Mouse (Mus musculus): Measurements from ENCODE around the gene Map4k3. TPM values are rescaled to one million over a fixed set of nuclear protein-coding genes. Genes with fewer than 3 reads are reported as not detected.

The Map4k3 gene
- total RNA-seq, 1 experiment from 2014 or later: 15.1 TPM

Other genes with a start within 250 kb of the Map4k3 start
- gene Sos1, start 248.0 kb downstream of the Map4k3 start, total RNA-seq (2017): 12.4 and 13.6 TPM in 2 replicates
- gene Cdkl4, start 150.7 kb downstream of the Map4k3 start, total RNA-seq (2017): 0.75 TPM in 1 of 2 replicates, not detected in the other
- not detected in 2 replicates for gene Tmem178, start 216.1 kb upstream of the Map4k3 start, total RNA-seq (2017)

Data from hematopoietic stem cell, adult 5-6 weeks (primary cell).